Mouse (Mus musculus) heart, adult 2 months (tissue): ENCODE data around the gene Hhipl1. TPM values are rescaled to one million over a fixed set of nuclear protein-coding genes. Genes with fewer than 3 reads are reported as not detected.

Source experiments
- DNase-seq, 2 experiments: peaks; one replicate each; pipeline ENCODE4 v3.0.0; 2021
- H3K27ac ChIP-seq: fragments of 200-600 bp; 2 replicates; pipeline ENCODE4 v1.8.1; 2022
- H3K27me3 ChIP-seq: fragments of 200-500 bp; 2 replicates; pipeline ENCODE4 v1.6.1; 2012; ENCODE audit warnings: mild to moderate bottlenecking, low read length, inconsistent platforms, mixed read lengths; ENCODE audit not compliant: control insufficient read depth, insufficient read depth
- H3K36me3 ChIP-seq: fragments of 200-500 bp; 2 replicates; pipeline ENCODE4 v1.6.1; 2012; ENCODE audit warnings: low read length, inconsistent platforms; ENCODE audit not compliant: control insufficient read depth, insufficient read depth
- H3K4me1 ChIP-seq: fragments of 200-500 bp; 2 replicates; pipeline ENCODE4 v1.6.1; 2011; ENCODE audit warnings: low read length; ENCODE audit not compliant: control insufficient read depth, insufficient read depth
- H3K4me3 ChIP-seq: fragments of 200-600 bp; 2 replicates; pipeline ENCODE4 v1.8.1; 2022
- H3K79me2 ChIP-seq: fragments of 200-500 bp; replicated peaks from 2 replicates; pipeline ENCODE4 v1.6.1; 2012; ENCODE audit warnings: mild to moderate bottlenecking, inconsistent platforms, low read length, moderate library complexity, mixed read lengths; ENCODE audit not compliant: control insufficient read depth, insufficient read depth
- H3K9ac ChIP-seq: fragments of 200-500 bp; 2 replicates; pipeline ENCODE4 v1.6.1; 2012; ENCODE audit warnings: low read depth, mild to moderate bottlenecking, control low read depth, inconsistent platforms, low read length, mixed read lengths
- CTCF ChIP-seq: fragments of 200-600 bp; IDR thresholded peaks from 2 replicates; pipeline ENCODE4 v1.8.1; 2022; ENCODE audit warnings: antibody characterized with exemption, mild to moderate bottlenecking, moderate library complexity
- EP300 ChIP-seq: fragments of 200-500 bp; IDR thresholded peaks from 2 replicates; pipeline ENCODE4 v1.6.1; 2011; ENCODE audit warnings: low read depth, low read length, control low read depth; ENCODE audit not compliant: insufficient read depth
- POLR2A ChIP-seq: fragments of 200-500 bp; IDR thresholded peaks from 2 replicates; pipeline ENCODE4 v1.6.1; 2011; ENCODE audit warnings: mild to moderate bottlenecking, low read depth, low read length, control low read depth; ENCODE audit not compliant: insufficient read depth
- WGBS: fragments of 180-500 bp; shearing (Covaris S2); methylation state at CpG from one replicate; pipeline ENCODE4 v1.1.7; 2018; 5-methylcytosine and 5-hydroxymethylcytosine counted together
- intact Hi-C: fragments of 180-260 bp; cut with DNase I; formaldehyde crosslinking; loops from one replicate; pipeline ENCODE4 v1.15.1; 2025
- polyA plus RNA-seq: library from polyadenylated mRNA; depleted of rRNA; stranded (reverse); fragments of >200 nt; gene quantifications from 2 replicates; pipeline ENCODE4 v1.2.3, GENCODE M21; 2012
- total RNA-seq, 2 experiments: library from RNA; stranded (reverse); gene quantifications; 2 replicates each; pipeline ENCODE4 v1.2.3; 2021

Hhipl1 gene
- total and polyA plus RNA-seq, 3 experiments: 1.2 to 1.8 (median 1.5) TPM

DNA sequence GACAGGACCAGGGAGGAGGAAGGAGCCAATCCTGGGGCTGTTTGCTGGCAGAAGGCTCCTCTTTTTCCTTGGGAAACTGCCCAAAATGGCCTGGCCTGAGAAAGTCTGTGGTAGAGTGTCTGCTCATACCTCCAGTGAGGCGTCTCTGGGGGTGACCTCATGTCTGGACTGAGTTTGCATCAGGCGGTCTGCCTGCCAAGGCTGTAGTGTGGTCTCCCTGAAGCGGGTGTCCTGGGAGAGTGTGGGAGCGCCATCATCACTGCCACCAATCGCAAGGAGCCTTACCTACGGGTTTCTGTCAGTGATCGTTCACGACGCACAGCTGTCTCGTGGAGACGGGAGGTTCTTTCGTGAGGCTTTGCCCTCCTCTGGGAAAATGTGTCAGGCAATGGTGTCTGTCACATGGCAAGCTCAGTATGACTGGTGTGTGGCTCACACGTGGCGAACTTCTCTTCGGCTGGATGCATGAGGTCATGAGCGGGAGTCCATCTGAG, 2.3 kb downstream of the Hhipl1 start:
- H3K36me3 ChIP-seq: no peaks in the 10 kb centered on the region
- peak overlapping the region; percentile 65 for H3K27ac ChIP-seq
- H3K9ac ChIP-seq: no peak overlapping the region
- WGBS: 82% methylated on average over 16 of the region's 16 CpGs
- intact Hi-C loops: no loop called here
- no peaks in the 10 kb centered on the region for H3K27me3 ChIP-seq
- peak; percentile 59 to 70 for DNase-seq
- no peak for TF ChIP-seq CTCF
- TF ChIP-seq EP300: no peak
- no peaks in the 10 kb centered on the region for H3K79me2 ChIP-seq
- H3K4me3 ChIP-seq: no peak overlapping the region
- peaks cover 17% of the 10 kb centered on the region for H3K4me1 ChIP-seq

DNA sequence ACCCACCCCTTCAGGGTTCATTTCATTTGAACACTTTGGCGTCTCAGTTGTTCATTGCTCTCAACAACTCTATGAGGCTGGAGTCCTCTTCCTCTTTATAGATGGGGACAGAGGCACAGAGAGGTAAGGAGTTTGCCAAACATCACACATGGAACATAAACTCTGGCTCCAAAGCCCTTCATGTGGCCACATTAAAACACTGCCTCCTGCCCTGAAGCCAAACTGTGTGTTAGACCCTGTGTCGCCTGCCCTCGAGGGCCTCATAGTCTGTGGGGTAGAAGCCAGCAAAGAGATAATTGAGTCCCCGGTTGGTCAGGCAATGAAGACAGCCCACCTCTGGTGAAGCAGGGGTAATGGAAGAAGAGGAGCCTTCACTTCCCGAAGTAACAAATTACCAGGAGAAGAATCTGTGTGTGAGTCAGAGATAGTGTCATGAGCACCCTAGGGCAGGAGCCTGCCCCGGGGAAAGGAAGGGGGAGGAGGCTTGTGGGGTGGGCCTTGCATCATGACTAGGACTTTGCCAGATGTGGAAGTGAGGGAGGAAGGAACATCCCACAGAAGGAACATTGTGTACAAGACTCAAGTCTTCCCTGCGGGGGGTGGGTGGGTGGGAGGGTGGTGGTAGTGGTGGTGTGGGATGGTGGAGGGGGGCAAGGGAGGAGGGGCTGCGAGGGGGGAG, 3.2 kb downstream of the Hhipl1 start:
- H3K79me2 ChIP-seq: no peaks in the 10 kb centered on the region
- no peak overlapping the region for H3K4me3 ChIP-seq
- H3K9ac ChIP-seq: no peak overlapping the region
- peaks cover 17% of the 10 kb centered on the region for H3K4me1 ChIP-seq
- intact Hi-C loops: no loop called here
- no peaks in the 10 kb centered on the region for H3K27me3 ChIP-seq
- DNase-seq: peak; percentile 53 to 71
- H3K27ac ChIP-seq: peak overlapping the region; percentile 65
- H3K36me3 ChIP-seq: no peaks in the 10 kb centered on the region
- no peak; the same call in 1 of the 2 replicates for TF ChIP-seq POLR2A
- TF ChIP-seq EP300: 0 out of 2 replicates have a peak, but pooled peaks have one; percentile 67
- 29% methylated on average over 7 of the region's 8 CpGs for WGBS

- Histone ChIP-seq H3K9ac (no peak overlapping the region), H3K79me2 (no peaks in the 10 kb centered on the region), H3K4me1 (peaks cover 17% of the 10 kb centered on the region), H3K27ac (peak overlapping the region; percentile 52), H3K27me3 (no peaks in the 10 kb centered on the region), H3K36me3 (no peaks in the 10 kb centered on the region), H3K4me3 (no peak overlapping the region)
- intact Hi-C loops: no loop called here
- 88% methylated on average over 4 of the region's 4 CpGs for WGBS
- DNase-seq: no peak
- no peak for TF ChIP-seq EP300
- no peak for TF ChIP-seq POLR2A
- TF ChIP-seq CTCF: no peak
Measured at GRCm38 (mm10) chr12:108310041-108310440, 4.0 kb downstream of the Hhipl1 start.

DNA sequence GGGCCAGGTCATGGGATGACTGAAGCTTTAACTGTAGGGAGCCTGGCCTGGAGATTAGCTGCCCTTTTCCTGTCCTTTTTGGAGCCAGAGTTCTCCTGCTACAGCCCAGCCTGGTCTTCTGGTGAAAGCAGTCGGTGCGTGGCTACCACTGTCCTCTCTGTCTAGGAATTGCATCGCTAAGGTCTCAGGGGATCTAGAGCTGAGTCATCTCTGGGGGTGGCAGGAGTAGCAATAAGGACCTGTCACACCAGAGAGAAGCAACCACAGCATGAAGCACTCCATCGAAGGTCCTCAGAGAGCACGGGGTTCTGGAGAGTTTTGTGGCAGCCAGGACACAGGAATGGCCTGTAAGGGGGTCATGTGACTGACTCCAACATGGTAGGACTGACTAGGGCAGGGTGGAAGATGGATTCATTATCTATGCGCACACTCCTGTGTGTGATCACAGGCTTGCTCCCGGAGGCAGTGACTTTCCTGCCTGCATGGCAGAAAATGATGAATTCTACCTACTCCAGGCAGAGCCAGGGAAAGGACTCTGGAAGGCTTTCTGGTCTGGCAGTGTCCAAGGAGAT, 4.5 kb downstream of the Hhipl1 start:
- Histone ChIP-seq H3K4me3 (no peak overlapping the region), H3K79me2 (no peaks in the 10 kb centered on the region), H3K36me3 (no peaks in the 10 kb centered on the region), H3K27ac (no peak overlapping the region), H3K4me1 (peaks cover 17% of the 10 kb centered on the region), H3K9ac (no peak overlapping the region), H3K27me3 (no peaks in the 10 kb centered on the region)
- TF ChIP-seq EP300 (no peak), CTCF (no peak), POLR2A (no peak)
- intact Hi-C loops: no loop called here
- no peak for DNase-seq
- 64% methylated on average over 7 of the region's 7 CpGs for WGBS

DNA sequence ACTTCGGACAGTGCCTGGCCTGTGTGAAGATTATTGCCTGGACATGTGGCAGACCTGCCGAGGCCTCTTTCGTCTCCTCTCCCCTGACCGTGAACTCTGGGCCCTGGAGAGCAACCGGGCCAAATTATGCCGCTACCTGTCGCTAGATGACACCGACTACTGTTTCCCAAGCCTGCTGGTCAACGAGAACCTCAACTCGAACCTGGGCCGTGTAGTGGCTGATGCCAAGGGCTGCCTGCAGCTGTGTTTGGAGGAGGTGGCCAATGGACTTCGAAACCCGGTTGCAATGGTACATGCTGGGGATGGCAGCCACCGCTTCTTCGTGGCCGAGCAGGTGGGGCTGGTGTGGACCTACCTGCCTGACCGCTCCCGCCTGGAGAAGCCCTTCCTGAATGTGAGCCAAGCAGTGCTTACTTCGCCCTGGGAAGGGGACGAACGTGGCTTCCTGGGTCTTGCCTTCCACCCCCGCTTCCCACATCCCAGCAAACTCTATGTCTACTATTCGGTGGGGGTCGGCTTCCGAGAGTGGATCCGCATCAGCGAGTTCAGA, 5.7 kb downstream of the Hhipl1 start:
- Histone ChIP-seq H3K4me3 (no peak overlapping the region), H3K79me2 (no peaks in the 10 kb centered on the region), H3K27me3 (no peaks in the 10 kb centered on the region), H3K36me3 (no peaks in the 10 kb centered on the region), H3K27ac (no peak overlapping the region), H3K9ac (no peak overlapping the region), H3K4me1 (peaks cover 14% of the 10 kb centered on the region)
- 94% methylated on average over 27 of the region's 27 CpGs for WGBS
- intact Hi-C loops: no loop called here
- DNase-seq: no peak
- TF ChIP-seq POLR2A (no peak), CTCF (no peak), EP300 (no peak)

DNA sequence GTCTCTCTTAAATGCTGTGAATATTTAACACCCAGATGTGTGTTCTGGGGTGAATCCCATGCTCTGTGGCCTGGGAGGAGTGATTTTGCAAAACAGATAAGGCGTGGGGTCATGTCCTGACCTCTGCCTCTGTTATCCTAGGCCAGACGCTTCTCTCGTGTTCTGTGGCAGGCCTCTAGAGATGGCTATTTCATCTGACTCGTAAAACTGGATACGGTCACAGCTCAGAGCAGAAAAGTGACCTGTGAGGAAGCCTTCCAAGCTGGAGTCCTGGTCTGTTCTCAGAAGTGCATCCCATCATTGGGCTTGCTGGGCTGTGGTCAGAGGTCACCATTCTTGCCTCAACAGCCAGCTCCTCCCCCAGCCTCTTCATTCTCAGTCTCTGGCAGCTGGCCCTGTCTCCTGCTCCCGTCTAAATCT, 6.4 kb downstream of the Hhipl1 start:
- Histone ChIP-seq H3K4me1 (peaks cover 14% of the 10 kb centered on the region), H3K36me3 (no peaks in the 10 kb centered on the region), H3K27ac (no peak overlapping the region), H3K4me3 (no peak overlapping the region), H3K9ac (no peak overlapping the region), H3K27me3 (no peaks in the 10 kb centered on the region), H3K79me2 (no peaks in the 10 kb centered on the region)
- DNase-seq: no peak
- TF ChIP-seq EP300 (no peak), CTCF (no peak), POLR2A (no peak)
- intact Hi-C loops: no loop called here
- WGBS: 70% methylated on average over 6 of the region's 6 CpGs
